Mouse (Mus musculus) embryo, embryonic 11 days (tissue): ENCODE results near the gene Ccdc92.

ENCODE experiments used
- DNase-seq: peaks from one replicate; pipeline ENCODE4 v3.0.0-alpha.2; 2015

Gene Ccdc92

GRCm38 (mm10) chr5:124862013-124862866, at the start of gene Ccdc92, which contains the start of gene Zfp664:
Ccdc92 (minus strand) TSS chr5:124862424.
Zfp664 (plus strand) TSS chr5:124862691.
- peak; percentile 100 for DNase-seq

- peak; percentile 85 for DNase-seq
These were observed 46.6 kb upstream of the Ccdc92 start for GRCm38 (mm10) chr5:124908860-124909259.

- DNase-seq, result no peak
These were observed 44.7 kb upstream of the Ccdc92 start for GRCm38 (mm10) chr5:124906890-124907289.

GRCm38 (mm10) chr5:124903852-124904251, 41.6 kb upstream of the Ccdc92 start:
- DNase-seq, result no peak

- DNase-seq, result no peak
These were observed 40.0 kb upstream of the Ccdc92 start for GRCm38 (mm10) chr5:124902195-124902594.

- DNase-seq, result no peak
These were observed 39.5 kb upstream of the Ccdc92 start for GRCm38 (mm10) chr5:124901675-124902074.

GRCm38 (mm10) chr5:124900738-124901490, 38.7 kb upstream of the Ccdc92 start:
- DNase-seq, result no peak

GRCm38 (mm10) chr5:124899945-124900631, 37.9 kb upstream of the Ccdc92 start:
- DNase-seq, result peak; percentile 84

- peak; percentile 52 for DNase-seq
These were observed 33.9 kb upstream of the Ccdc92 start for GRCm38 (mm10) chr5:124896135-124896534.

- peak; percentile 20 for DNase-seq
These were observed 29.7 kb upstream of the Ccdc92 start for GRCm38 (mm10) chr5:124891921-124892370.

- no peak for DNase-seq
These were observed 26.4 kb upstream of the Ccdc92 start for GRCm38 (mm10) chr5:124888661-124889060.

GRCm38 (mm10) chr5:124883877-124884276, 21.7 kb upstream of the Ccdc92 start:
- no peak for DNase-seq

GRCm38 (mm10) chr5:124879801-124880200, 17.6 kb upstream of the Ccdc92 start:
- no peak for DNase-seq

GRCm38 (mm10) chr5:124879251-124879650, 17.0 kb upstream of the Ccdc92 start:
- DNase-seq, result no peak

GRCm38 (mm10) chr5:124873890-124874601, 11.8 kb upstream of the Ccdc92 start:
- DNase-seq, result no peak

GRCm38 (mm10) chr5:124873096-124873495, 10.9 kb upstream of the Ccdc92 start:
- no peak for DNase-seq

GRCm38 (mm10) chr5:124872033-124872432, 9.8 kb upstream of the Ccdc92 start:
- DNase-seq, result no peak

- DNase-seq, result peak; percentile 66
These were observed 6.8 kb upstream of the Ccdc92 start for GRCm38 (mm10) chr5:124868981-124869380.

- peak; percentile 68 for DNase-seq
These were observed 882 bp upstream of the Ccdc92 start for GRCm38 (mm10) chr5:124862871-124863741.

GRCm38 (mm10) chr5:124861463-124861862, 761 bp downstream of the Ccdc92 start:
- peak; percentile 19 for DNase-seq

- peak; percentile 54 for DNase-seq
These were observed 2.2 kb downstream of the Ccdc92 start for GRCm38 (mm10) chr5:124860013-124860412.
